Mouse (Mus musculus): ENCODE measurements around the gene Hoxc5. TPM values are rescaled to one million over a fixed set of nuclear protein-coding genes. Genes with fewer than 3 reads are reported as not detected.

Gene Hoxc5
- 0.27 and 0.28 TPM in 2 replicates for polyA plus RNA-seq (2015; fragmentation: Nextera tagmentation; extraction: Ambion mirVana)

- Histone ChIP-seq H3K4me2 (no peak within 1 kb of the TSS), H3K36me3 (no peaks in the 10 kb centered on the region), H3K4me1 (replicated peaks) (0 out of 2 replicates have a peak, but pooled peaks cover 2% of the 10 kb centered on the region), H3K27me3 (peaks cover 99% of the 10 kb centered on the region), H3K9ac (no peak within 1 kb of the TSS), H3K4me3 (replicated peaks) (no peak within 1 kb of the TSS), H3K27ac (no peak within 1 kb of the TSS), H3K9me3 (replicated peaks) (no peaks in the 10 kb centered on the region)
- 4% methylated on average over 12 of the region's 12 CpGs for WGBS (ENCODE audit: insufficient replicate concordance)
- ATAC-seq (ENCODE audit: low read depth): no peak
- DNase-seq: no peak
Measured at GRCm38 (mm10) chr15:102967312-102967510, at the start of gene Hoxc5. TSS of gene Hoxc5 (plus strand) at chr15:102967443.

GRCm38 (mm10) chr15:102917972-102918572, 49.2 kb upstream of the Hoxc5 start:
- H3K4me2 ChIP-seq: no peak overlapping the region
- no peak overlapping the region for H3K27ac ChIP-seq
- ATAC-seq (ENCODE audit: low read depth) (no peak), DNase-seq (no peak)
- peaks cover 94% of the 10 kb centered on the region for H3K27me3 ChIP-seq
- no peaks in the 10 kb centered on the region for H3K36me3 ChIP-seq
- H3K4me1 ChIP-seq (replicated peaks): no peaks in the 10 kb centered on the region
- H3K9ac ChIP-seq: no peak overlapping the region
- H3K4me3 ChIP-seq (replicated peaks): no peak overlapping the region
- no peaks in the 10 kb centered on the region for H3K9me3 ChIP-seq (replicated peaks)
- 1% methylated on average over 20 of the region's 20 CpGs for WGBS (ENCODE audit: insufficient replicate concordance)

- Histone ChIP-seq H3K36me3 (no peaks in the 10 kb centered on the region), H3K9ac (no peak overlapping the region), H3K4me2 (no peak overlapping the region), H3K4me1 (replicated peaks) (no peaks in the 10 kb centered on the region), H3K27ac (no peak overlapping the region), H3K9me3 (replicated peaks) (no peaks in the 10 kb centered on the region), H3K4me3 (replicated peaks) (no peak overlapping the region), H3K27me3 (peaks cover 94% of the 10 kb centered on the region)
- 5% methylated on average over 7 of the region's 7 CpGs for WGBS (ENCODE audit: insufficient replicate concordance)
- DNase-seq (no peak), ATAC-seq (ENCODE audit: low read depth) (no peak)
Measured at GRCm38 (mm10) chr15:102918611-102919265, 48.5 kb upstream of the Hoxc5 start.

GRCm38 (mm10) chr15:102919336-102920180, 47.7 kb upstream of the Hoxc5 start:
- H3K27ac ChIP-seq: no peak overlapping the region
- no peaks in the 10 kb centered on the region for H3K36me3 ChIP-seq
- 4% methylated on average over 12 of the region's 12 CpGs for WGBS (ENCODE audit: insufficient replicate concordance)
- no peak overlapping the region for H3K4me2 ChIP-seq
- no peak for ATAC-seq (ENCODE audit: low read depth)
- no peak overlapping the region for H3K4me3 ChIP-seq (replicated peaks)
- DNase-seq: no peak
- H3K9ac ChIP-seq: no peak overlapping the region
- H3K4me1 ChIP-seq (replicated peaks): no peaks in the 10 kb centered on the region
- H3K27me3 ChIP-seq: peaks cover 97% of the 10 kb centered on the region
- H3K9me3 ChIP-seq (replicated peaks): no peaks in the 10 kb centered on the region

- peaks cover 99% of the 10 kb centered on the region for H3K27me3 ChIP-seq
- no peak overlapping the region for H3K4me2 ChIP-seq
- no peaks in the 10 kb centered on the region for H3K9me3 ChIP-seq (replicated peaks)
- H3K4me3 ChIP-seq (replicated peaks): no peak overlapping the region
- no peak overlapping the region for H3K27ac ChIP-seq
- no peaks in the 10 kb centered on the region for H3K4me1 ChIP-seq (replicated peaks)
- ATAC-seq (ENCODE audit: low read depth) (no peak), DNase-seq (no peak)
- H3K36me3 ChIP-seq: no peaks in the 10 kb centered on the region
- no peak overlapping the region for H3K9ac ChIP-seq
- WGBS (ENCODE audit: insufficient replicate concordance): 3% methylated on average over 20 of the region's 20 CpGs
Measured at GRCm38 (mm10) chr15:102920619-102921018, 46.6 kb upstream of the Hoxc5 start.

GRCm38 (mm10) chr15:102921053-102922011, 45.9 kb upstream of the Hoxc5 start, which contains the start of gene Hoxc13:
TSS of gene Hoxc13 (plus strand) at chr15:102921103.
- DNase-seq (no peak), ATAC-seq (ENCODE audit: low read depth) (no peak)
- Histone ChIP-seq H3K4me2 (no peak within 1 kb of the TSS), H3K27me3 (peaks cover 99% of the 10 kb centered on the region), H3K36me3 (no peaks in the 10 kb centered on the region), H3K4me1 (replicated peaks) (no peaks in the 10 kb centered on the region), H3K4me3 (replicated peaks) (no peak within 1 kb of the TSS), H3K9ac (no peak within 1 kb of the TSS), H3K27ac (no peak within 1 kb of the TSS), H3K9me3 (replicated peaks) (no peaks in the 10 kb centered on the region)
- WGBS (ENCODE audit: insufficient replicate concordance): 3% methylated on average over 84 of the region's 88 CpGs

GRCm38 (mm10) chr15:102922012-102922362, 45.3 kb upstream of the Hoxc5 start:
- Histone ChIP-seq H3K4me2 (no peak overlapping the region), H3K27ac (no peak overlapping the region), H3K4me3 (replicated peaks) (no peak overlapping the region), H3K27me3 (peaks cover 99% of the 10 kb centered on the region), H3K4me1 (replicated peaks) (no peaks in the 10 kb centered on the region), H3K36me3 (no peaks in the 10 kb centered on the region), H3K9me3 (replicated peaks) (no peaks in the 10 kb centered on the region), H3K9ac (no peak overlapping the region)
- 2% methylated on average over 24 of the region's 24 CpGs for WGBS (ENCODE audit: insufficient replicate concordance)
- DNase-seq (no peak), ATAC-seq (ENCODE audit: low read depth) (no peak)

GRCm38 (mm10) chr15:102922636-102923500, 44.4 kb upstream of the Hoxc5 start:
- H3K9me3 ChIP-seq (replicated peaks): no peaks in the 10 kb centered on the region
- no peak for DNase-seq
- ATAC-seq (ENCODE audit: low read depth): no peak
- no peaks in the 10 kb centered on the region for H3K36me3 ChIP-seq
- no peaks in the 10 kb centered on the region for H3K4me1 ChIP-seq (replicated peaks)
- H3K27ac ChIP-seq: no peak overlapping the region
- H3K4me2 ChIP-seq: no peak overlapping the region
- WGBS (ENCODE audit: insufficient replicate concordance): 12% methylated on average over 6 of the region's 6 CpGs
- no peak overlapping the region for H3K9ac ChIP-seq
- no peak overlapping the region for H3K4me3 ChIP-seq (replicated peaks)
- H3K27me3 ChIP-seq: peaks cover 99% of the 10 kb centered on the region

- Histone ChIP-seq H3K4me2 (no peak overlapping the region), H3K27ac (no peak overlapping the region), H3K4me3 (replicated peaks) (no peak overlapping the region), H3K9ac (no peak overlapping the region), H3K36me3 (no peaks in the 10 kb centered on the region), H3K9me3 (replicated peaks) (no peaks in the 10 kb centered on the region), H3K27me3 (peaks cover 99% of the 10 kb centered on the region), H3K4me1 (replicated peaks) (no peaks in the 10 kb centered on the region)
- ATAC-seq (ENCODE audit: low read depth): no peak
- 2% methylated on average over 40 of the region's 40 CpGs for WGBS (ENCODE audit: insufficient replicate concordance)
- DNase-seq: no peak
Measured at GRCm38 (mm10) chr15:102927032-102927645, 40.1 kb upstream of the Hoxc5 start.

GRCm38 (mm10) chr15:102931706-102932358, 35.4 kb upstream of the Hoxc5 start:
- WGBS (ENCODE audit: insufficient replicate concordance): 5% methylated on average over 23 of the region's 23 CpGs
- no peak for DNase-seq

More at GRCm38 (mm10) chr15:102931706-102932358, 35.4 kb upstream of the Hoxc5 start:
- Histone ChIP-seq H3K4me3 (replicated peaks) (no peak overlapping the region), H3K27me3 (peaks cover 100% of the 10 kb centered on the region), H3K4me1 (replicated peaks) (no peaks in the 10 kb centered on the region), H3K9ac (no peak overlapping the region), H3K27ac (no peak overlapping the region), H3K4me2 (no peak overlapping the region), H3K9me3 (replicated peaks) (no peaks in the 10 kb centered on the region), H3K36me3 (no peaks in the 10 kb centered on the region)
- no peak for ATAC-seq (ENCODE audit: low read depth)
